15 mouse cellular contexts compared by ENCODE assay signal in genomic region chr4:151758337-151758736, GRCm38 (mm10).
DNase-seq lines count a peak whose midpoint lies in the region; ATAC-seq and TF ChIP-seq lines count a peak whose summit lies in the region.
"Had no signal": no experiment of that assay in that cellular context is flagged by ENCODE, and none has a peak within 500 bp of the region (broad histone marks: within the 10 kb centered on the region; RNA-seq: fewer than 3 reads in every experiment).

No protein-coding gene starts in this region.

- no peak for ATAC-seq in intestine, postnatal 0 days
- no peak for ATAC-seq in intestine, embryonic 16.5 days
- ATAC-seq in neural tube, embryonic 13.5 days (ENCODE audit: low read depth) = no peak
- ATAC-seq in stomach, postnatal 0 days (ENCODE audit: low FRiP score, low TSS enrichment) = no peak
- no peak for ATAC-seq in CD4-positive, CD25-positive, alpha-beta regulatory T cell, adult 4 months
- ATAC-seq: activated CD4-positive, CD25-positive, alpha-beta regulatory T cell, adult 4 months; forebrain, embryonic 15.5 days had no signal

- H3K27ac ChIP-seq in intestine, postnatal 0 days (ENCODE audit: low read depth, low read length) = no peak overlapping the region
- no peak overlapping the region for H3K27ac ChIP-seq in intestine, embryonic 16.5 days (ENCODE audit: low read length)
- 0 out of 2 replicates have a peak overlapping the region, but pooled peaks have one; percentile 42 for H3K27ac ChIP-seq in neural tube, embryonic 13.5 days (replicated peaks)
- no peak overlapping the region for H3K27ac ChIP-seq in cortical plate, adult 2 months (ENCODE audit: insufficient read depth, low read length)
- no peak overlapping the region for H3K27ac ChIP-seq in stomach, postnatal 0 days (replicated peaks)
- H3K27ac ChIP-seq: embryonic facial prominence, embryonic 12.5 days; forebrain, embryonic 15.5 days; limb, embryonic 15.5 days; macrophage had no signal

- WGBS in intestine, postnatal 0 days = 94% methylated on average over 13 of the region's 13 CpGs
- WGBS in intestine, embryonic 16.5 days = 91% methylated on average over 13 of the region's 13 CpGs
- 89% methylated on average over 13 of the region's 13 CpGs for WGBS in neural tube, embryonic 13.5 days
- 90% methylated on average over 13 of the region's 13 CpGs for WGBS in stomach, postnatal 0 days

- TF ChIP-seq EP300 in stomach, postnatal 0 days (optimal IDR thresholded peaks at IDR 0.05) = no peak

- H3K9ac ChIP-seq in intestine, postnatal 0 days (ENCODE audit: low read depth, low read length) = no peak overlapping the region
- H3K9ac ChIP-seq in intestine, embryonic 16.5 days (ENCODE audit: low read depth, low read length) = no peak overlapping the region
- H3K9ac ChIP-seq in neural tube, embryonic 13.5 days = no peak overlapping the region
- H3K9ac ChIP-seq in stomach, postnatal 0 days (ENCODE audit: low read length) = no peak overlapping the region
- H3K9ac ChIP-seq: embryonic facial prominence, embryonic 12.5 days; forebrain, embryonic 15.5 days; limb, embryonic 15.5 days had no signal

- peak; percentile 38 for TF ChIP-seq CTCF in intestine, postnatal 0 days (IDR thresholded peaks at IDR 0.05; ENCODE audit: low read depth)
- 0 out of 2 replicates have a peak, but pooled peaks have one; percentile 17 for TF ChIP-seq CTCF in cortical plate, adult 2 months (IDR thresholded peaks at IDR 0.05; ENCODE audit: extremely low read depth, insufficient read depth, low read length)
- TF ChIP-seq CTCF in stomach, postnatal 0 days (IDR thresholded peaks at IDR 0.05; ENCODE audit: low read depth) = peak; percentile 38

- no peaks in the 10 kb centered on the region for H3K4me1 ChIP-seq in intestine, postnatal 0 days (replicated peaks; ENCODE audit: control insufficient read depth, insufficient read depth, low read length)
- H3K4me1 ChIP-seq in intestine, embryonic 16.5 days (ENCODE audit: control insufficient read depth, insufficient read depth, low read length) = no peaks in the 10 kb centered on the region
- peaks cover 43% of the 10 kb centered on the region for H3K4me1 ChIP-seq in neural tube, embryonic 13.5 days (replicated peaks)
- H3K4me1 ChIP-seq in cortical plate, adult 2 months (ENCODE audit: control insufficient read depth, insufficient read depth, low read length) = no peaks in the 10 kb centered on the region
- H3K4me1 ChIP-seq in stomach, postnatal 0 days (replicated peaks; ENCODE audit: control insufficient read depth, insufficient read depth) = no peaks in the 10 kb centered on the region
- H3K4me1 ChIP-seq: forebrain, embryonic 15.5 days had no signal

- no peak overlapping the region for H3K4me2 ChIP-seq in intestine, postnatal 0 days (replicated peaks; ENCODE audit: low read depth)
- H3K4me2 ChIP-seq in intestine, embryonic 16.5 days (ENCODE audit: low read depth, low read length) = no peak overlapping the region
- H3K4me2 ChIP-seq in neural tube, embryonic 13.5 days = no peak overlapping the region
- H3K4me2 ChIP-seq in stomach, postnatal 0 days (replicated peaks; ENCODE audit: low read depth) = no peak overlapping the region
- H3K4me2 ChIP-seq: embryonic facial prominence, embryonic 12.5 days; forebrain, embryonic 15.5 days; limb, embryonic 15.5 days had no signal

- H3K9me3 ChIP-seq in intestine, postnatal 0 days (ENCODE audit: control insufficient read depth) = no peaks in the 10 kb centered on the region
- no peaks in the 10 kb centered on the region for H3K9me3 ChIP-seq in intestine, embryonic 16.5 days (ENCODE audit: control insufficient read depth, low read length)
- no peaks in the 10 kb centered on the region for H3K9me3 ChIP-seq in neural tube, embryonic 13.5 days
- no peaks in the 10 kb centered on the region for H3K9me3 ChIP-seq in stomach, postnatal 0 days (ENCODE audit: control insufficient read depth, low read length)
- H3K9me3 ChIP-seq: embryonic facial prominence, embryonic 12.5 days; forebrain, embryonic 15.5 days; limb, embryonic 15.5 days had no signal

- no peaks in the 10 kb centered on the region for H3K36me3 ChIP-seq in intestine, postnatal 0 days (ENCODE audit: control insufficient read depth, insufficient read depth)
- no peaks in the 10 kb centered on the region for H3K36me3 ChIP-seq in intestine, embryonic 16.5 days (ENCODE audit: control insufficient read depth, insufficient read depth, low read length)
- H3K36me3 ChIP-seq in neural tube, embryonic 13.5 days = no peaks in the 10 kb centered on the region
- no peaks in the 10 kb centered on the region for H3K36me3 ChIP-seq in stomach, postnatal 0 days (ENCODE audit: control insufficient read depth, insufficient read depth, low read length)
- H3K36me3 ChIP-seq: embryonic facial prominence, embryonic 12.5 days; forebrain, embryonic 15.5 days; limb, embryonic 15.5 days had no signal

- H3K4me3 ChIP-seq in intestine, postnatal 0 days (ENCODE audit: low read depth, low read length) = no peak overlapping the region
- H3K4me3 ChIP-seq in intestine, embryonic 16.5 days (ENCODE audit: low read length) = no peak overlapping the region
- no peak overlapping the region for H3K4me3 ChIP-seq in neural tube, embryonic 13.5 days
- H3K4me3 ChIP-seq in cortical plate, adult 2 months (ENCODE audit: insufficient read depth, low read length) = no peak overlapping the region
- no peak overlapping the region for H3K4me3 ChIP-seq in stomach, postnatal 0 days (ENCODE audit: low read depth, low read length)
- H3K4me3 ChIP-seq: embryonic facial prominence, embryonic 12.5 days; forebrain, embryonic 15.5 days; limb, embryonic 15.5 days had no signal

- H3K27me3 ChIP-seq in intestine, postnatal 0 days (replicated peaks; ENCODE audit: control insufficient read depth, insufficient read depth, low read length) = no peaks in the 10 kb centered on the region
- H3K27me3 ChIP-seq in intestine, embryonic 16.5 days (replicated peaks; ENCODE audit: control insufficient read depth, insufficient read depth, low read length) = no peaks in the 10 kb centered on the region
- H3K27me3 ChIP-seq in neural tube, embryonic 13.5 days = no peaks in the 10 kb centered on the region
- H3K27me3 ChIP-seq in stomach, postnatal 0 days (ENCODE audit: control insufficient read depth, insufficient read depth, low read length) = no peaks in the 10 kb centered on the region
- H3K27me3 ChIP-seq: embryonic facial prominence, embryonic 12.5 days; forebrain, embryonic 15.5 days; limb, embryonic 15.5 days had no signal

- DNase-seq in neural tube, embryonic 10.5 days (ENCODE audit: extremely low spot score, low spot score) = no peak
- no peak for DNase-seq in stomach, postnatal 0 days (ENCODE audit: low spot score)
- DNase-seq: cerebellum, adult 9-11 months; gastrocnemius, postnatal 14 days; kidney, postnatal 36 days had no signal

- TF ChIP-seq POLR2A in cortical plate, adult 2 months (IDR thresholded peaks at IDR 0.05; ENCODE audit: extremely low read depth, insufficient read depth, low read length) = no peak
